Mouse (Mus musculus) adrenal gland, adult 18-20 months (tissue): ENCODE data around the gene Lrrc4b. TPM values are rescaled to one million over a fixed set of nuclear protein-coding genes. Genes with fewer than 3 reads are reported as not detected.

Source experiments
- DNase-seq, 2 experiments: peaks; one replicate each; pipeline ENCODE4 v3.0.0; 2021 to 2022; ENCODE audit warnings: low spot score in 2 of 2
- total RNA-seq, 2 experiments: library from RNA; stranded (reverse); gene quantifications; 1 replicate in 1 of 2; 2 replicates in 1 of 2; pipeline ENCODE4 v1.2.3; 2021

The Lrrc4b gene
- total RNA-seq, 2 experiments from 2014 or later, result 5.0 to 7.3 TPM

GRCm38 (mm10) chr7:44484841-44485571 is 56.2 kb downstream of the Lrrc4b start:
- DNase-seq, result peak; percentile 69 to 77

GRCm38 (mm10) chr7:44485572-44486195 is 56.9 kb downstream of the Lrrc4b start:
- peak in 1 of 2 experiments; percentile 11 for DNase-seq

GRCm38 (mm10) chr7:44486927-44487575 is 58.2 kb downstream of the Lrrc4b start:
- DNase-seq, result peak in 1 of 2 experiments; percentile 14

- peak in 1 of 2 experiments; percentile 14 for DNase-seq
Observed at GRCm38 (mm10) chr7:44487936-44488335, 59.1 kb downstream of the Lrrc4b start.

GRCm38 (mm10) chr7:44488545-44488944 is 59.7 kb downstream of the Lrrc4b start:
- peak in 1 of 2 experiments; percentile 16 for DNase-seq

- DNase-seq, result no peak
Observed at GRCm38 (mm10) chr7:44490281-44490680, 61.5 kb downstream of the Lrrc4b start.

GRCm38 (mm10) chr7:44491391-44491790 is 62.6 kb downstream of the Lrrc4b start:
- DNase-seq, result peak in 1 of 2 experiments; percentile 19

- DNase-seq, result peak in 1 of 2 experiments; percentile 15
Observed at GRCm38 (mm10) chr7:44492166-44492826, 63.5 kb downstream of the Lrrc4b start.

GRCm38 (mm10) chr7:44494681-44495080 is 65.9 kb downstream of the Lrrc4b start:
- DNase-seq, result no peak

- no peak for DNase-seq
Observed at GRCm38 (mm10) chr7:44495086-44495485, 66.3 kb downstream of the Lrrc4b start.

- peak; percentile 97 to 98 for DNase-seq
Observed at GRCm38 (mm10) chr7:44495992-44496770, 67.4 kb downstream of the Lrrc4b start, which contains the start of the genes Emc10 and Fam71e1. Gene Emc10 (minus strand): TSS chr7:44496529. Gene Fam71e1 (plus strand): TSS chr7:44496581.

- no peak for DNase-seq
Observed at GRCm38 (mm10) chr7:44496771-44497109, 67.9 kb downstream of the Lrrc4b start.

- DNase-seq, result no peak
Observed at GRCm38 (mm10) chr7:44497361-44498055, 68.7 kb downstream of the Lrrc4b start.

- DNase-seq, result no peak
Observed at GRCm38 (mm10) chr7:44498922-44499321, 70.1 kb downstream of the Lrrc4b start.

- DNase-seq, result no peak
Observed at GRCm38 (mm10) chr7:44500046-44500445, 71.2 kb downstream of the Lrrc4b start.

GRCm38 (mm10) chr7:44501563-44502115 is 72.8 kb downstream of the Lrrc4b start:
- DNase-seq, result peak; percentile 61 to 70

GRCm38 (mm10) chr7:44507491-44507890 is 78.7 kb downstream of the Lrrc4b start:
- no peak for DNase-seq
